Mouse (Mus musculus): ENCODE measurements around the gene M1ap.
A peak's percentile ranks its signal among the peaks of the same experiment; 100 is the strongest.

Gene M1ap

DNA sequence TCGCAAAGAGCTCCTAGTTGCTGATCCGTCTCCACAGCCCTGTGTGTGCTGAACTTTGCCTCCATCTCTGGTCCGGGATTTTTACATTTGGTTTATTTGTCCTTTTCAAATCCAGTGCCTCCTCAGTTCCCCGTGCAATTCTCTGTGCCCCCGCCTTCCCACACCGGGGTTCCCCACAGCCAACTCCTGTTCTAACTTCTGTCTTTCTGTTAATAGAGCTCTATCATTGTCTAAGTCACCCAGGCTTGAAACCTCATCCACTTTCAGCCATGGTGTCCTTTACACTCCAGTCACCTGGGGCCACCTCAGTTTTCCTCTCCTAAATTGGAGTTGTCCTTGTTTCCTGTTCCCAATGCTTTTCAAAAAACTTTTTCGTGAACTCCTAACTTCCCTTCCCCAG is 64.6 kb downstream of the M1ap start:
- no peak for DNase-seq

DNA sequence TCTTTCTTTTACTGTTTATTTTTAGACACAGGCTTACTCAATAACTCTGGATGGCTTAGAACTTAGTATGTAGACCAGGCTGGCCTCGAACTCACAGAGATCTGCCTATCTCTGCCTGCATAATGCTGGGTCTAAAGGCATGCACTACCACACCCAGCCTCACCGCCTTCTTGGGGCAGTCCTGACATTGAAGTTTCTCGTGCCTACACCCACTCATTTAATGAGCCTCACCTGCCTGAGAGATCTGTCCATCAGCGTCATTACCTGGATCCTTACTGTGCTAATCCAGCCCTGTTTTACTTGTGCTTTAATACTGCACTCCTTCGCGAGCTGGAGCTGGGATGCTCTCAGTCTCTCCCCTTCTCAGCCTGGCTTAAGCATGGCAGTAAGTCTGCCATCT is 65.1 kb downstream of the M1ap start:
- no peak for DNase-seq

DNA sequence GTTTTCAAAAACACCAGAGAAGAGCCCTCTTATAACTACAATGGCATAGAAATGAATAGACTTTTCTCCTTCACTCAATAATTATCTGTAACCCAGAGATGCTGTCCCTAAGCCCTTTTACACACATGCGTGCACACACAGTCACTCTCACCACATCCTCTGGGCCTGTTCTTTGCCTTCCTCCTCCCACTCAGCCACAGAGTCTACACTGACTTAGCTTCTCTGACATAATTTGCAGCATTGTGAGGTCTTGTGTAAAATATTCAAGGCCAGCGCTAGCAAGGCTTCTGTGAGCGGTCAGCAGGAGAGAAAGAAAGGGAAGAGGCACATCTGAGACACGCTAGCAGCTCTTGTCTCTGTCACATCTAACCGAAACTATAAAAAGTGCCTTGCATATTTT is 66.7 kb downstream of the M1ap start:
- DNase-seq, result no peak

DNA sequence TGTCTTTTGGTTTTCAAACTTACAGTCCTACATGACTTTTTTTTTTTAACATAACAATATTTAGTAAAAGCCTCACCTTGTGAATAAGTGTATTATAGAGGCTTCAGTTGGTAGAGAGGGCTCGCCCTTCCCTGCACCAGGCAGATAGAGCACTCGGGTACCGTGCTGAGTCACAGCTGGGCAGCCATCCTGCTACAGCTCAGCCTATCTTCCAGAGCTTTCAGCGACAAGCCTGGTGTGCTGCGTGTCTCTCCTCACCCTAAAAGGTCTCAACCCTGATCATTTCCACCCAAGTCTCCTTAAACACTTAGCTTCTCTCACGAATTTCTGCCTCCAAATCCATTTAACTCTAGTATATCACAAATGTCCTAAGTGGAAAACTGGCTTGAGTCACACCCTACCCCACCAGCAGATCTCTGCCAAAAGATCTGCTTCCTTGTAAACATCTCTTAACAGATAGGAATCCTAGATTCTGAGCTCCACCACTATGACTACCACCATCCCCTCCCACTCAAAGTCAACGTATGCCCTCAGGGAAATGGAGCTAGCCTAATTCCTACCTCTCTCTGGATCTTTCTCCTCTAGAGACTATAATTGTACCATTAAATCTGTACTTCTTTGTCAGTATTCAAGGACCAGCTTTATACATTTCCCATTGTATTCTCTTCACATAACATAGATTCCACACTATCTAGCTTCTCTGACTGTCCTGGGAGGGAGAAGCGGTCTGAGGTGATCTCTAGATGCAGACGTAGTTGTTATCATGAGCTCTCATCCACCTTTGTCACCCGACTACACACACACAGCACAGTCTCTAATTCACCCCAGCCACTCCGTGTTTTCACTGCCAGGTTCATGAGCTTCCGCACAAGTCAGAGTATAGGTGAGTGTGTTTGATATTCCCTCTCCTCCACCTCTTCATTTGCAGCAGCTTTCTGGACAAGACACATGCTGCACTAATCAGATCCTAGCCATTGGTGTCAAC is 68.1 kb downstream of the M1ap start:
- no peak for DNase-seq

DNA sequence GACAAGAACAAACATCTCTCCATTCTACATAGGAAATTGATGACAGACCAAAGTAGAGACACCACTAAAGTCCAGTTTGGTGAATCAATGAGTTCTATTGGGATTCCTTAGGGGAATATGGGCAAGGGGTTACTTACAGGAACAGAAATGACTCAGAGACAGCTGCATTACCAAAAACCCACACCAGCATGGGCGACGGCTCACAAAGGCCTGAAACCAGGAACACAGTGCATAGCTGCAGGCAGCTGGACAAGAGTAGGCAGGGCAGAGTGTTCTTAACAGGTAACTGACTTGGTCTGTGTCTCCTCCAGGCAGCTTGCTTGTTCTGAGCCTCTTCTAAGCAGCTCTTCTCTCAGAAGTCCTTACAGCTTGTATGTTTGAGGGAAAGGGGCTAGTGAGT is 69.0 kb downstream of the M1ap start:
- no peak for DNase-seq

DNA sequence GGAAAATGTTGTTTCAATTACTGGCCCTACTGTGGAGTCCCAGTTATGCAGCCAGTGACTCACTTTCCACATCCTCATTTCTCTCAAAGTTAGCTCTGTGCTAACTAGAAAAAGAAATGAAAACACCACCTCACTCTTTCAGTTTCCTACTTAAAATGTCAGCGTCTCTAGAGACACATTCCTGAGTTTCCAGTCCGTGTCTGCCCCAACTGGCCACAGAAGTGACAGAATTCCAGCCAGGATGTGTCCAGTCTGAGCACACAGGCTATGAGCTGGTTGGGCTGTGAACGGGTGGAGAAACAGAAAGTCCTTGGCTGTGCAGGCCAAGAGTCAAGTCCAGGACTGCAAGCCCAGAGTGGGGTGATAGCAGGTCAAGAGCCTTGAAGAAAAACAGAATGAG is 70.5 kb downstream of the M1ap start:
- DNase-seq, result no peak

DNA sequence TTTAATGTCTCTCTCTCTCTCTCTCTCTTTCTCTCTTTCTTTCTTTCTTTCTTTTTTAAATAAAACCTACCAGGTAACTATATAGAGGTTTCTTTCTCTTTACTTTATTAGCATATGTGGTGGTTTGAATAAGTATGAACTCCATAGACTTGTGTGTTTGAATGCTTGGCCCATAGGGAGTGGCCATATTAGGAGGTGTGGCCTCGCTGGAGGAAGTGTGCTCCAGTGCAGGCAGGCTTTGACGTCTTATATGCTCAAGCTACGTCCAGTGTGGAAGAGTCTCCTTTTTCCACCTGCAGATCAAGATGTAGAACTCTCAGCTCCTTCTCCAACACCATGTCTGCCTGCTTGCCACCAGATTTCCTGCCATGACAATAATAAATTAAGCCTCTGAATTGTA is 72.3 kb downstream of the M1ap start:
- DNase-seq, result no peak

DNA sequence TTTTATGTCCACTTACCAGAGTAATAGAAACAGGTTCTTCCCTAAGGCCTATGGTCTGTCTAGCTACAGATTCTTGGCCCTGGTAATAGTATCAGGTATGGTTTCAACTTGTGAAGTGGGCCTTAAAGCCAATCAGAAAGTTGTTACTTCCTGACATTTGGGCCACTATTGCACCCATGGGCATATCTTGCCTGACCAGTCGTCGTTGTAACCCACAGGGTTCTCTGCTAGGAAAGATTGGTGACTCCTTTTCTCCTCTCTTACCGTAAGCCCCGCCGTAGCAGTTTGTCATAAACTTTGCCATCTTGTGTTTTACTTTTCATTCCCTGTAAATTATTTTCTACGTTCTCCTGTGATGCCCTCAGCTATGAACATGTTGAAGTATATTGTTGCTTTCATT is 73.4 kb downstream of the M1ap start:
- DNase-seq, result no peak

DNA sequence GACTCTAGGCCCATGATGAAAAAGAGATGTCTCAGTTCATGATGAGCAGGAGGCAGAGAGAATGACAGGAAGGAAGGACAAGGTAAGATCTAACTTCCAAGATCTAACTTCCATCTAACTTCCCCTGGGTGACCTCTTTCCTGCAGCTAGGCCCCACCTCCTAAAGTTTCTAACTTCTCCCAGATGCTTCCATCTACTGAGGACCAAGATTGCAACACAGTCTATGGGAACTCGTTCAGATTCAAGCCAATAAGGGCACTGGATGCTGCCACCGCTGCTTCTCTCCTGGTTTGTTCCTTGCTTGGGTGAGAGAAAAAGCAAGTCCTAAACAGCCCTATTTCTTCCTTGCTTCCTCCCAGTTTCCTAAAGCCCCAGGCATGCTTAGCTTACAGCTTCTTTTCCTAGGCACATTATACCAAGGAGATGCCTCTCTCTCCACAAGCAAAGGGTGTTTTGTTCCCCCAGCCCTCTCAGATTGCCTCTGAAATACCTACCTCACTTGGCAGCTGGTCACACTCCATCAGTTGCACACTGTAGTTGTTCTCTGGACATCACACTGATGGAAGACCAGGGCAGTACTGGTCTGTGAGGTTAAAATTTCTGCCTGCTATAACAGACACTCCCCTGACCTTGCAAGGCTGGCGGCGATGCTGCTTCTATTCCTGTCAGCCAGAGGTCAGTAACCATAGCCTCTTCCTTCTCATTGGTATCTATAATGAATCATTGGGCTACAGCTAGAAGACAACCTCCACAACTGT is 74.3 kb downstream of the M1ap start:
- DNase-seq, result no peak

DNA sequence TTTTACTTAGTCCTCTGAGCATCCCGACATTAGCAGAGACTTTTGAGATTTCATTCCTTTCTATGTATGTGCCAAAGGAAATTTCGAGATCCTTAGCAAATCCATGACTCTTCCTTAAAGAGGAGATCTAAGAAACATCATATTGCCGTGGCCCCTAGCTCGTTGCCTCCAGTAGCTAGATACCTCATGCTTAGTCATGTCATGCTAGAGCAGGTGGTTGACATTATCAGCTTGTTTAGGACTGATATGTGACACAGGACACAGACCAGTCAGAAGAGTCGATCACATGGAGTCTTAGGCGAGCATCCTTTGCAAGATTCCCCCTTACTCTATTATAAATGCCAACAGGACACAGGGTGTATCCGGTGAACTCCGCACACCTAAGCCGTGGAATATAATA is 76.3 kb downstream of the M1ap start:
- no peak for DNase-seq

DNA sequence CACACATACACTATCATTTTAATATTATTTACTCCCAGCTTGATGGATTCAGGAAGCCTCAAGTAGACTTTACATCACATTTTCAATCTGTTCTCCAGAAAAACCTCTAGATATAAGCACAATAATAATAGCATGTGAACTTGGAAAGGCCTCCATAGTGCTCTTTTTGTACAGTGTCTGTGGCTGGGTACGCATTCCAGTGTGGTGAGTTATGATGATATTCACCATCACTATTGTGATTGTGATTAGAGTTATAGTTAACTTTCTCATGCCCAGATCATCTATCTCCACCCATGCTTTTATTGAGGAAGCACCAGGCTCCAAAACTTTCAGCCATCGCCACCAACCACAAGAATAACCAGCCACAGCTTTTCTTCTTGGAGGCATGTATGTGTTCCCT is 77.1 kb downstream of the M1ap start:
- DNase-seq, result no peak

DNA sequence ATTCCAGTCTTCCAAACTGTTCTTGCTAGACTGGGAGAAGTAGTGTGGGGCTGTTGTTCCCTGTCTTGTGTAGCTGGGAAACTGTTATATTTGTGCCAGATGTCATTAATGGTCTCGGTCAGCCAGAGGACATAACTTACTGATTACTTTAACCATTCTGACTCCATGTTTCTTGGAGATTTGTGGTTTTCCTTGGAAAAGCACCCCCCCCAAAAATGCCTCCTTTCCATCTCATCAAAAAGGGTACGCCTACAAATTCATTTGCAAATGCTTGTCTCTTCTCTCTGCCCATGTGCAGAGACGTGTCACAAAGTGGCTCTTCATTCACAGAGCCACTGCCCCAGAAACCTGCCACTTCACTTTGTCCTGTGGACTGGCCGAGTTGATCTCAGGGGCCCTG is 77.7 kb downstream of the M1ap start:
- no peak for DNase-seq

DNA sequence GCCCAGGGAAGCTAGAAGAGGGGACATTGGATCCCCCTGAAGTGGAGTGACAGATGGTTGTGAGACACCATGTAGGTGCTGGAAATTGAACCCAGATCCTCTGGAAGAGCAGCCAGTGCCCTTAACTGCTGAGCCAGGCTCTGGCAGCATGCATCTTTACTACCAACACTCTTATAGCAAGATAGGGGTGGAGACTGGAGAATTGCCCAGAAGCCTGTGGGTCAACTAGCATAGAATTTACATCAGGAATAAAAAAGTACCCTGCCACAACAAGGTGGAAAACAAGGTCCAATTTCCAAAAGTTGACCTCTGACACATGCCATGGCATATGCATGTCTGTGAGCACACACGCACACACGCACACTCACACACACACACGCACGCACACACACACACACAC is 78.5 kb downstream of the M1ap start:
- no peak for DNase-seq

DNA sequence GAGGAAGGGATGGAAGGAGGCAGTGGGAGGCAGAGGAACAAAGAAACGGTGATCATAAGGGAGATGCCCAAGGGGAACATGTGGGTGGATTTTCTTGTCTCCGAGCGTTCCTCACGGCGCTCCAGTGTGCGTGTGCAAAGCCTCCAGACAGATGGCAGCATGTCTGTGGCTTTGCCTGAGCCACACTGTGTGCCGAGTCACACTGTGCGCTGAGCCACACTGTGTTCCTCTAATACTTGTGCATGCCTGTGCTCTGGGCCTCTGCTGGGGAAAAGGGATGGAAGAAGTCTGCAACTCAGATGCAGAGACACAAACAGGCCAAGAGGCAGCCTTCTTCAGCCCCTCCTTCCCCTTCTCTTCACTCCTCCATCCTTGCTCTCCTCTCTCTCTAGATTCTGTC is 80.6 kb downstream of the M1ap start:
- no peak for DNase-seq

DNA sequence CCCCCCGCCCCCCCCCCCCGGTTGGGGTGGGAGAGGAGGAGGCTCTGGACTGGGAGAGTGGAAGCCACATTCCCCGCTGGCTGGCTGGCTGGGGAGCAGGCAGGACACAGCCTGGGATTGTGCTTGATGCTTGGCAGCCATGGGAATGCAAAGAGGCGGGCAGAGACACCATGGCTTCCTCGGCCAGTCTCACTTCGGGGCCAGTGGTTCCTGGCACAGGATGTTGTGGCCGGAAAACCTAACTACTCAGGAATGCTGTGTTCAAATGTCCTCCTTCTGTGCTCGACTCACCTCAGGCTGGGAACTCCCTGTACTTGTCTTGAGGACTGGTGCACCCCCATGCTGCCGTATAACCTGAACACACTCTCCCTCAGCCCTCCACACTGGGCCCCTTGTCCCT is 81.0 kb downstream of the M1ap start:
- DNase-seq, result no peak

DNA sequence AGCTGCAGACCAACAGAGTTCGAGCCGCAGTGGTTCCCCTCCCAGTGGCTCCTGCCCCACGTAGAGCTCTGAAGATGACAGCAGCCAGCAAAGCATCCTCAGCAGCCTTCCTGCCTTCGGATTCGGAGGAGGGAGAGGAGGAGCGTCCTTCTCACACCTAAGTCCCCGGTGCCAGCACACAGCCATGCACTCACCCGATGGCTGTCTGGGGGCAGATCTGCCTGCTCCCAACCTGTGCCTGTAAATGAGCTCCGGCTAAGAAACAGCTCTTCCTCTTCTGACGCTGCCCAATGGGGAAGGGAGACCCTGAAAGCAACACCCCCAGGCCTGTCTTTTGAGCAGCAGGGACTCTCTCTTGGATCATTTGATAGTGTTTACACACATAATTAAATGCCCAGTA is 83.1 kb downstream of the M1ap start:
- no peak for DNase-seq

DNA sequence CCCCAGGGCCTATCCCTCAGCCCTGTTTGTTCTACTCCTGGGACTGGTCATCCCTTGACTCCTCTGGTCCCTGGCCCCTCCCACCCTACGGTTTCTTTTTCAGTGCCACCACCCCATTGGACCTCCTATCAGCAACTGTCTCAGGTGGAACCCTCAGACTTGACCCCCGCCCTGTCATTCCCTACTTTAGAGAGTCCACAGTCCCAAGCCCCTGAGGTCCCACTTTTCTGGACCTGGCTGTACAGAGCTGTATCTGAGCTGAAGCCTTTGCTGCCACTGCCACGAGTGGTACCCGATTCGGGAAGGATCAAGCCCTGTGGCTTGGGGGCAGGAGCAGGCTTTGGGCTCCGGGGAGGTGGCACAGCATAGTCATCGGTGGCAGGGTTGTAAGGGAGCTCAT is 84.4 kb downstream of the M1ap start:
- no peak for DNase-seq

DNA sequence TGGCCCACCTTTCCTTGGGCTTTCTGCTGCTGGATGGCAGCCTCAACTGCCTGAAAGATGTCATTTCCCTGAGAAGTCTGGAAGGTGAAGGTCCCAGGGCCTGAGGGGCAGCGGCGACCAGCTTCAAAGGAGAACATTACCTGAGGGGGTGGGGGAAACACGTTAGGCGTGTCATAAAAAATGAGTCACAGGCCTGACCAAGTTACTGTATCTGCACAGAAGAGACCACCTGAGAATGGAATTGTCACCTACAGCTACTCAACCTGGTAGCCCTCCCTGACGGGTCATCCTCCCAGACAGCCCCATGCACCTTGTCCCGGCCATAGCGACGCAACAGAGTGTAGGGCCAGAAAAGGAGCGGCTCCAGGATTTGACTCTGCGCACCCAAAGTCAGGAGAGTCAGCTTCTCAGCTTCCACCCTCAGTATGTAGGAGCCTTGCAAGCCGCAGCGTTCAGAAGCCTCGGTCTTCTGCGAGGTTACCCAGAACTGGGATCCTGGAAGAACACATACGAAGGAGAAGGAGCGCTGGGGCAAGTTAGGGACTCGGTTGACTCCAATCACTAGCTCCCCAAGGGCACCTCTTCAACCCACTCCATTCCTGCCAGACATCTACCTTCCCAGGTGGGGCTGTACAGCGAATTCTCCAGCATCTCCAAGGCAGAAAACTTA is 85.4 kb downstream of the M1ap start:
- DNase-seq, result no peak

DNA sequence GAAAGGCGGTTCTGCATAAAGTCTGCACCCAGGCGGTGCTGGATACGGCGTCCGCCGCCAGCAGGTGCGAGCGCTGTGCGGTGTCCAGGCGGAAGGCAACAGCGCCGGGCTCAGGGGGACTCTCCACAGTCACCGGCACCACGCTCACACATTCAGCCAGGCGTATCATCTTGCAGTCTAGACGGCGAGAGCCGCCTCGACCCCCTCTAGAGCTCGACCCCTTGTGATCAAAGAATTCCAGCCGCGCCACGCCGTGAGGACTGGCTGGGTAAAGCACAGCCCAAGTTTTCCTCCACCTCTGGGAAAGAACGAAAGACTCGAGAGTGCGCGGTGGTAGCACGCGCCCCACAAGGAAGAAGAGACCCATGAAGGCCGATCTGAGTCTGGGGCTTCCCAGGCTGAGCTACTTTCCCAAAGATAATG is 86.1 kb downstream of the M1ap start:
- no peak for DNase-seq

DNA sequence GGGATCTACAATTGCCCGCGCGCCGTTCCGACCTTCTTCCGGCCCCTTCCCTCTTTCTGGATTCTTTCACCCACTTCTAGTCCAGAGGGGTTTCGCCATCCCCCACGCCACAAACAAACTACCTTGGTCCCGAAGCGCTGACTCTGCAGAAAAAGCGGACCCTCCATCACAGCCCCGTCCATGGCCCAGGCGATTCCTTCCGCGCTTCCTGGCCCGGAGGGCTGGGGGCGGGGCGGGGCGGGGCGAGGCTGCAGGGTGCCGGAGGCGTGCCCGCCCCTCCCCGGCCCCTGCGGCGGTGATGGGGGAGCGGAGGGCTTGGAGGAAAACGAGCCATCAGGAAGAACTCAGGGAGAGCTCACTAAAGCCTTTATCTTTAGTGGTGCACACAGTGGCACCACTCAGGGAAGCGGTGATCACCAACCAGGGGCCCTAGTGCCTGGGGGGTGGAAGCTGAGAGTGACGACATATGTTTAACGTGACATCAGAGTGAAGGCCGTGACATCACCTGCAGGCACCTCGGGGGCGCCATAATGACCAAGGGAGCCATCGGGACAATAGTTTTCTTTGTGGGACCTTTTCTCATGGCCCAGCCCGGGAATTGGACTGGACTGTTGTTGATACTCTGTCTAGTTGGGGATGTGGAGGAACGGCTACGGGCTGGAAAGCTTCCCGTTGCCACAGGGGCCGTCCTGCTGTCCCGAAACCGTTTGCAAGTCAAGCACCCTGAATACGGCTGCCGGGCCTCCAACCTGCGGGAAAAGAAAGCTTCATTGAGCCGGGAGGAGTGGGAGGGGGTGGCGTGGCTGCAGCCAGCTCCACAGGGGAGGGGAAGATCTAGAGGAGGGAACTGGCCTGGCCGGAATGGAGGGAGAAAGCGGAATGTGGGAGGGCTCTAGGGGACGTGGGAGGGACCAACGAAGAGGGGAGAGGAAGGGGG is 86.8 kb downstream of the M1ap start, which contains the start of the genes Dok1 and Loxl3:
Gene Dok1 (minus strand): TSS at position 223 of the 937 bp plus-strand sequence.
Gene Loxl3 (plus strand): TSS at position 925 of the 937 bp plus-strand sequence.
- peak; percentile 54 for DNase-seq

DNA sequence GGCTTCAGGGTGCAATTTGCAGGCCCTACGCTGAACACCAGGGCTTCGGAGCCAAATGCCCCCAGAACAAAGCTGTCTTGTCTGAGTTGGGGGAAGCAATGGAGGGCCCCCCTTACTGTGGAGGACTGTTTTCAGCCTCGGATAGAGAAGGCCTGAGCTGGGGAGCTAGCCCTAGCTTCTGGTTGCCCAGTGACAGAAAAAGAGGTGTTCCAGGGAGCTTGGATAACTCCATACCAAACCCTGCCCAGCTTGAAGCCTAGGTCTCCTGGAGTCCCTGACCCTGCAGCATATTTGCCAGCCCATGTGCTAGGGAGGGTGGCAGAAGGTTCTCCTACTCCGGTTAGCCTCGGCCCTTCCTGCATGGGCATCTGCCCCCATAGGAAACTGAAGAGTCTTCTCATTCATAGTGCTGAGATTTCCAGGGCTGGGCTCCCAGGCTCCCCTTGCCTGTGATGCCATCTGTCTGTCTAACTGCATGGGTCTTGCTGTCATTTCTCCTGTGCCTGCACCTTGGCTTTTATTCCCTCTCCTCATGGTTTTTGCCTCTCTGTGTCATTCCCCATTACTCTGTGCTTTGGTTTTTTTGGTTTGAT is 87.9 kb downstream of the M1ap start:
- DNase-seq, result no peak

DNA sequence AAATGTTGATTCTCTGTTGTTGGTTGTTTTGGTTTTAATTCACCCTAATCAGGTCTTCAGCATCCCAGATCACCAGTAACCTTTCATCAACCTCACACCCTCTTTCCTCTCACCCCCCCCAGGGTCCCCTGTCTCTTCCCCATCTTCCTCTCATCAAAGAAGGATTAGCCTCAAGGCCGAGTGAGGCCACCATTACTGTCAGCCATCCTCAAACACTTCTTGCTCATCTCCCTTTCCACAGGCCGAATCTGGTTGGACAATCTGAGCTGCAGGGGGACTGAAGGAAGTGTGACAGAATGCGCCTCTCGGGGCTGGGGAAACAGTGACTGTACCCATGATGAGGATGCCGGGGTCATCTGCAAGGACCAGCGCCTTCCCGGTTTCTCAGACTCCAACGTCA is 90.5 kb downstream of the M1ap start:
- DNase-seq, result no peak
